Mouse (Mus musculus): ENCODE results near the gene Hyal2. TPM values are rescaled to one million over a fixed set of nuclear protein-coding genes. Genes with fewer than 3 reads are reported as not detected.
A peak's percentile ranks its signal among the peaks of the same experiment; 100 is the strongest.
"Not testable (repeated sequence)": the region's sequence is repeated elsewhere in the genome, so short reads cannot be mapped to it uniquely, and the experiment has no call there.

Hyal2 gene
- polyA plus RNA-seq, 1 experiment from 2014 or later = 69.6 TPM

DNA sequence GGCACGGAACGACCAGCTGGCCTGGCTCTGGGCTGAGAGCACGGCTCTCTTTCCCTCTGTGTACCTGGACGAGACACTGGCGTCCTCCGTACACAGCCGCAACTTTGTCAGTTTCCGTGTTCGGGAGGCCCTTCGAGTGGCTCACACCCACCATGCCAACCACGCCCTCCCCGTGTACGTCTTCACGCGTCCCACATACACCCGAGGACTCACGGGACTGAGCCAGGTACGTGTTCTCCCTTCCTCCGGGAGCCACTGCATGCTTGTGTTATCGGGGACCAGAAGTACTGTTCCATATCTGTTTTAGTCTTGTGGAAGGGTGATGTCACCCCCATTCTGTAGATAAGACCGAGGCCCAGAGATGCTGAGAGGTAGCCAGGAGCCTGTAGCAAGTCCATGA, 3.1 kb downstream of the Hyal2 start:
- H3K27ac ChIP-seq (ENCODE audit: low read length) = no peak overlapping the region
- H3K9ac ChIP-seq (ENCODE audit: low read depth, low read length) = no peak overlapping the region
- WGBS = 94% methylated on average over 21 of the region's 21 CpGs
- no peaks in the 10 kb centered on the region for H3K27me3 ChIP-seq (ENCODE audit: control insufficient read depth, insufficient read depth, low read depth, low read length)
- no peaks in the 10 kb centered on the region for H3K9me3 ChIP-seq (replicated peaks; ENCODE audit: control insufficient read depth, low read length, poor library complexity, severe bottlenecking)
- peaks cover 14% of the 10 kb centered on the region; the same call in 1 of the 2 replicates for H3K36me3 ChIP-seq (ENCODE audit: control insufficient read depth, insufficient read depth, low read length)
- H3K4me1 ChIP-seq (ENCODE audit: control insufficient read depth, insufficient read depth, low read length) = peaks cover 36% of the 10 kb centered on the region
- H3K4me2 ChIP-seq (ENCODE audit: low read length) = peak overlapping the region; percentile 93
- H3K4me3 ChIP-seq (ENCODE audit: low read depth, low read length) = peak overlapping the region; percentile 84
- ATAC-seq = no peak

DNA sequence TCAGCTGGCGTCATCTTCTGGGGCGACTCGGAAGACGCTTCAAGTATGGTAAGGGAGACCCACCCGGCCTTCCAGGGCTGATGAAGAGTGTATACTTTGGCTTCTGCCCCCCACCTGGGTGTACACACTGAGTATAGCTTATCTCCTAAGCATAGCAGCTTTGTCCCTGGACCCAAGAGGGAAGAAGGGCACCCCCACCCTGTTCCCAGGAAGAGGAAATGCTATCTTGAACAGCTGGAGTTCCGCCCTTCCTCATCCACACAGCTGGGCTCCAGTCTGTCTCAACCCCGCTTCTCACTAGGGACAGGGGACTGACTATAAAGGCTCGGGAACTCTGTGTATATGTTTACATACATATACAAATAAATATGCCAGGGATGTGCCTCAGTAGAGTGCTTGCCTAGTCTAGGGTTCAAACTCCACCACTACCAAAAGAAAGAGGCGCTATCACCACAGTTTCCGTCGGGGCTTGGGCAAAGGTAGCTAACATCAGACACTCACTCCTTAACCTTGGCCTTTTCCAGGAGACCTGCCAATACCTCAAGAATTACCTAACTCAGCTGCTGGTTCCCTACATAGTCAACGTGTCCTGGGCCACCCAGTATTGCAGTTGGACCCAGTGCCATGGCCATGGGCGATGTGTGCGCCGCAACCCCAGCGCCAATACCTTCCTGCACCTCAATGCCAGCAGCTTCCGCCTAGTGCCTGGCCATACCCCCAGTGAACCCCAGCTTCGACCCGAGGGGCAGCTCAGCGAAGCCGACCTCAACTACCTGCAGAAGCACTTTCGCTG, 4.0 kb downstream of the Hyal2 start:
- Histone ChIP-seq H3K9me3 (replicated peaks; ENCODE audit: control insufficient read depth, low read length, poor library complexity, severe bottlenecking) (no peaks in the 10 kb centered on the region), H3K9ac (ENCODE audit: low read depth, low read length) (no peak overlapping the region), H3K36me3 (ENCODE audit: control insufficient read depth, insufficient read depth, low read length) (peaks cover 14% of the 10 kb centered on the region; the same call in 1 of the 2 replicates), H3K4me3 (ENCODE audit: low read depth, low read length) (no peak overlapping the region), H3K27ac (ENCODE audit: low read length) (no peak overlapping the region), H3K4me2 (ENCODE audit: low read length) (no peak overlapping the region; the same call in 1 of the 2 replicates), H3K4me1 (ENCODE audit: control insufficient read depth, insufficient read depth, low read length) (peaks cover 36% of the 10 kb centered on the region), H3K27me3 (ENCODE audit: control insufficient read depth, insufficient read depth, low read depth, low read length) (no peaks in the 10 kb centered on the region)
- 96% methylated on average over 22 of the region's 22 CpGs for WGBS
- ATAC-seq = no peak

DNA sequence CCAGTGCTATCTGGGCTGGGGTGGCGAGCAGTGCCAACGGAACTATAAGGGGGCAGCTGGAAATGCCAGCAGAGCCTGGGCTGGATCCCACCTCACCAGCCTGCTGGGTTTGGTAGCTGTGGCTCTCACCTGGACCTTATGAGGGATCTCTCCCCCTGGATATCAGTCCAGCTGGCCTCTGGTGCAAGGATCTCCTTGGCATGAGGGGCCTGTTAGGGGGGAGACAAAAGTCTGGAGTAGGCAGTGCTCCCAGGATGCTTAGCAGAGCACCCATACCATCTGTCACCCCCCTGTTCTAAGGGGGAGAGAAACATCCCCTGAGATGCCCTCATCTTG, 4.5 kb downstream of the Hyal2 start:
- no peaks in the 10 kb centered on the region for H3K27me3 ChIP-seq (ENCODE audit: control insufficient read depth, insufficient read depth, low read depth, low read length)
- H3K4me3 ChIP-seq (ENCODE audit: low read depth, low read length) = no peak overlapping the region
- ATAC-seq = no peak
- no peaks in the 10 kb centered on the region for H3K9me3 ChIP-seq (replicated peaks; ENCODE audit: control insufficient read depth, low read length, poor library complexity, severe bottlenecking)
- H3K27ac ChIP-seq (ENCODE audit: low read length) = no peak overlapping the region
- 94% methylated on average over 2 of the region's 2 CpGs for WGBS
- H3K9ac ChIP-seq (ENCODE audit: low read depth, low read length) = no peak overlapping the region
- no peak overlapping the region for H3K4me2 ChIP-seq (ENCODE audit: low read length)
- H3K36me3 ChIP-seq (ENCODE audit: control insufficient read depth, insufficient read depth, low read length) = peaks cover 14% of the 10 kb centered on the region; the same call in 1 of the 2 replicates
- H3K4me1 ChIP-seq (ENCODE audit: control insufficient read depth, insufficient read depth, low read length) = peaks cover 33% of the 10 kb centered on the region

- H3K9me3 ChIP-seq (replicated peaks; ENCODE audit: control insufficient read depth, low read length, poor library complexity, severe bottlenecking); H3K4me3 ChIP-seq (ENCODE audit: low read depth, low read length); H3K4me2 ChIP-seq (ENCODE audit: low read length); ATAC-seq; H3K27ac ChIP-seq (ENCODE audit: low read length); H3K27me3 ChIP-seq (ENCODE audit: control insufficient read depth, insufficient read depth, low read depth, low read length); H3K9ac ChIP-seq (ENCODE audit: low read depth, low read length): not testable (repeated sequence)
- Histone ChIP-seq H3K4me1 (ENCODE audit: control insufficient read depth, insufficient read depth, low read length) (peaks cover 22% of the 10 kb centered on the region), H3K36me3 (ENCODE audit: control insufficient read depth, insufficient read depth, low read length) (peaks cover 14% of the 10 kb centered on the region; the same call in 1 of the 2 replicates)
- 79% methylated on average over 6 of the region's 6 CpGs for WGBS
Observed at GRCm38 (mm10) chr9:107573774-107574173, 6.0 kb downstream of the Hyal2 start.

GRCm38 (mm10) chr9:107575579-107576356, 8.0 kb downstream of the Hyal2 start:
- Histone ChIP-seq H3K4me1 (ENCODE audit: control insufficient read depth, insufficient read depth, low read length) (peaks cover 18% of the 10 kb centered on the region), H3K36me3 (ENCODE audit: control insufficient read depth, insufficient read depth, low read length) (peaks cover 14% of the 10 kb centered on the region; the same call in 1 of the 2 replicates), H3K9me3 (replicated peaks; ENCODE audit: control insufficient read depth, low read length, poor library complexity, severe bottlenecking) (no peaks in the 10 kb centered on the region), H3K9ac (ENCODE audit: low read depth, low read length) (no peak overlapping the region), H3K4me2 (ENCODE audit: low read length) (no peak overlapping the region), H3K27ac (ENCODE audit: low read length) (no peak overlapping the region), H3K4me3 (ENCODE audit: low read depth, low read length) (no peak overlapping the region), H3K27me3 (ENCODE audit: control insufficient read depth, insufficient read depth, low read depth, low read length) (no peaks in the 10 kb centered on the region)
- 92% methylated on average over 14 of the region's 14 CpGs for WGBS
- no peak for ATAC-seq

DNA sequence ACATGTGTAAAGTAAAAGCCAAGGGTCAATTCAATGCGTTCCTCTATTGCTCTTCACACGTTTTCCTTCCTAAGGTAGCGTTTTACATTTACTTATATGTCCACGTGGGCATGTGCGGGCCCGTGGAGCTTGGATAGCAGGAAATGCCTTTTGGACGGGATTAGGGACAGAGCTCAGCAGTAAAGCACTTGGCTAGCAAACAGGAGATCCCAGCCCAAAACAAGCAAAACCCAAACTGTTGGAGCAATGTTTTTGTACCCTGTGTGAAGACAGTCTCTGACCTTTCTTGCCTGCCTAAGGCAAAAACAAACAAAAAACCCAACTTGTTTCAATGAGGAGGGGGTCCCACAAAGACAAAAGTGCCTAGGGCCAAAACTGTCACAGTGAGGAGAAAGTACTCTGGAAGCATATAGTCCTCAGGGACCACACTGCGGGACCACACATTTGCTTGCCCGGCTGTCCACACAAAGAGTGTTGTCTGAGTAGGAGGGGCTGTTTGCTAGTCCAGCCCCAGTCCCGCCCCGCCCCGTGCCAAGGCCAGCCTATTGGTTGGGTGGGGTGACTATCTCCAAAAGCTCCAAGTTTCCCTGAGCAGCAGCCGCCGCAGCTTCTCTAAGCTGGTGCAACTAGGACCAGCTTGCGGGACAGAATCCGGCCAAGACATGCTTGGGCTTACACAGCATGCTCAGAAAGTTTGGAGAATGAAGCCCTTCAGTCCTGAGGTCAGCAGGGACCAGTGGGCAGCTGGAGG, 8.8 kb downstream of the Hyal2 start, which contains the start of gene Hyal1:
Gene Hyal1 (plus strand): TSS at position 571 of the 751 bp plus-strand sequence.
- no peaks in the 10 kb centered on the region for H3K9me3 ChIP-seq (replicated peaks; ENCODE audit: control insufficient read depth, low read length, poor library complexity, severe bottlenecking)
- peak within 1 kb of the TSS; percentile 29 for H3K4me2 ChIP-seq (ENCODE audit: low read length)
- no peak for ATAC-seq
- H3K27ac ChIP-seq (ENCODE audit: low read length) = peak within 1 kb of the TSS; percentile 35; the same call in 1 of the 2 replicates
- no peak within 1 kb of the TSS; the same call in 1 of the 2 replicates for H3K9ac ChIP-seq (ENCODE audit: low read depth, low read length)
- H3K27me3 ChIP-seq (ENCODE audit: control insufficient read depth, insufficient read depth, low read depth, low read length) = no peaks in the 10 kb centered on the region
- peaks cover 13% of the 10 kb centered on the region; the same call in 1 of the 2 replicates for H3K36me3 ChIP-seq (ENCODE audit: control insufficient read depth, insufficient read depth, low read length)
- WGBS = 30% methylated on average over 16 of the region's 16 CpGs
- peak within 1 kb of the TSS; percentile 10; the same call in 1 of the 2 replicates for H3K4me3 ChIP-seq (ENCODE audit: low read depth, low read length)
- peaks cover 17% of the 10 kb centered on the region for H3K4me1 ChIP-seq (ENCODE audit: control insufficient read depth, insufficient read depth, low read length)

DNA sequence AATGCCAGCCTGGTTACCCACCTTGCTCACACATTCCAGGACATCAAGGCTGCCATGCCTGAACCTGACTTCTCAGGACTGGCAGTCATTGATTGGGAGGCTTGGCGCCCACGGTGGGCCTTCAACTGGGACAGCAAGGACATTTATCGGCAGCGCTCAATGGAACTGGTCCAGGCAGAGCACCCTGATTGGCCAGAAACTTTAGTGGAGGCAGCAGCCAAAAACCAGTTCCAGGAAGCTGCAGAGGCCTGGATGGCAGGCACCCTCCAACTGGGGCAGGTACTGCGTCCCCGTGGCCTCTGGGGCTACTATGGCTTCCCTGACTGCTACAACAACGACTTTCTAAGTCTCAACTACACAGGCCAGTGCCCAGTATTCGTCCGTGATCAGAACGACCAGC, 10.1 kb downstream of the Hyal2 start:
- WGBS = 94% methylated on average over 10 of the region's 10 CpGs
- no peak for ATAC-seq
- no peaks in the 10 kb centered on the region for H3K9me3 ChIP-seq (replicated peaks; ENCODE audit: control insufficient read depth, low read length, poor library complexity, severe bottlenecking)

GRCm38 (mm10) chr9:107578587-107578986, 10.8 kb downstream of the Hyal2 start, which contains the start of gene Naa80:
Gene Naa80 (plus strand): TSS chr9:107578887.
- no peak within 1 kb of the TSS for H3K4me2 ChIP-seq (ENCODE audit: low read length)
- peaks cover 18% of the 10 kb centered on the region for H3K4me1 ChIP-seq (ENCODE audit: control insufficient read depth, insufficient read depth, low read length)
- ATAC-seq = no peak
- no peak within 1 kb of the TSS for H3K9ac ChIP-seq (ENCODE audit: low read depth, low read length)
- H3K27ac ChIP-seq (ENCODE audit: low read length) = no peak within 1 kb of the TSS
- no peaks in the 10 kb centered on the region for H3K9me3 ChIP-seq (replicated peaks; ENCODE audit: control insufficient read depth, low read length, poor library complexity, severe bottlenecking)
- no peaks in the 10 kb centered on the region for H3K27me3 ChIP-seq (ENCODE audit: control insufficient read depth, insufficient read depth, low read depth, low read length)
- H3K4me3 ChIP-seq (ENCODE audit: low read depth, low read length) = no peak within 1 kb of the TSS
- WGBS = 83% methylated on average over 3 of the region's 3 CpGs
- H3K36me3 ChIP-seq (ENCODE audit: control insufficient read depth, insufficient read depth, low read length) = peaks cover 8% of the 10 kb centered on the region; the same call in 1 of the 2 replicates

More for the DNA sequence above, 10.1 kb downstream of the Hyal2 start:
- Histone ChIP-seq H3K4me2 (ENCODE audit: low read length) (no peak overlapping the region), H3K9ac (ENCODE audit: low read depth, low read length) (no peak overlapping the region), H3K27ac (ENCODE audit: low read length) (no peak overlapping the region), H3K4me3 (ENCODE audit: low read depth, low read length) (no peak overlapping the region), H3K4me1 (ENCODE audit: control insufficient read depth, insufficient read depth, low read length) (peaks cover 18% of the 10 kb centered on the region), H3K27me3 (ENCODE audit: control insufficient read depth, insufficient read depth, low read depth, low read length) (no peaks in the 10 kb centered on the region), H3K36me3 (ENCODE audit: control insufficient read depth, insufficient read depth, low read length) (peaks cover 6% of the 10 kb centered on the region; the same call in 1 of the 2 replicates)
